Mouse (Mus musculus): ENCODE results near the gene Tmem219. TPM values are rescaled to one million over a fixed set of nuclear protein-coding genes. Genes with fewer than 3 reads are reported as not detected.

Gene Tmem219
- polyA plus RNA-seq, 1 experiment from 2014 or later = 51.9 TPM

- Histone ChIP-seq H3K36me3 (ENCODE audit: insufficient read depth, low read length) (peaks cover 8% of the 10 kb centered on the region; the same call in 1 of the 2 replicates), H3K4me3 (replicated peaks; ENCODE audit: low read depth, low read length) (no peak overlapping the region), H3K4me1 (replicated peaks; ENCODE audit: insufficient read depth, low read length) (no peaks in the 10 kb centered on the region), H3K27me3 (ENCODE audit: insufficient read depth, low read length) (no peaks in the 10 kb centered on the region), H3K9me3 (replicated peaks; ENCODE audit: low read length) (no peaks in the 10 kb centered on the region), H3K4me2 (ENCODE audit: low read length) (no peak overlapping the region), H3K27ac (no peak overlapping the region), H3K9ac (ENCODE audit: low read depth, low read length) (no peak overlapping the region)
- peak; percentile 67 for TF ChIP-seq CTCF (IDR thresholded peaks at IDR 0.05; ENCODE audit: low read depth)
- ATAC-seq (replicated peaks; ENCODE audit: low FRiP score, low read depth) = no peak
- WGBS = 49% methylated on average over 7 of the region's 7 CpGs
- DNase-seq (ENCODE audit: low spot score) = peak; percentile 33
These were observed 33.9 kb downstream of the Tmem219 start for GRCm38 (mm10) chr7:126888852-126889251.

DNA sequence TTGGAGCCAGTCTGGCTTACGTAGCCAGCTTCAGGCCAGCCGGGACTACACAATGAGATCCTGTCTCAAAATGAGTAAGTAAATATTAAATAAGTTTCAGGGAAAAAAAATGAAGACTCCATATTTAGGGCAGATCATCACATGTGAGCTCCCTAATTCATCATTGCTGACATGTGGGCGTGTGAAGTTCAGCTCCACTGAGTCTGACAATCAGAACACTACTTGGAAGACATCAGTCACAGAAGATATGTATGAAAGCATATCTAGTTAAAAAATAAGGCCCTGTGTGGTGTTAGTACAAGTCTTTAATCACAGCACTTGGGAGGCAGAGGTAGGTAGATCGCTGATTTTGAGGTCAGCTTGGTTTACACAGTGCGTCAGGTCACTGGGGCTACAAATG is 35.4 kb downstream of the Tmem219 start:
- WGBS = 78% methylated on average over 5 of the region's 5 CpGs
- TF ChIP-seq CTCF (IDR thresholded peaks at IDR 0.05; ENCODE audit: low read depth) = no peak
- H3K36me3 ChIP-seq (ENCODE audit: insufficient read depth, low read length) = peaks cover 8% of the 10 kb centered on the region; the same call in 1 of the 2 replicates
- no peak overlapping the region for H3K4me2 ChIP-seq (ENCODE audit: low read length)
- no peak for ATAC-seq (replicated peaks; ENCODE audit: low FRiP score, low read depth)
- no peak for DNase-seq (ENCODE audit: low spot score)
- no peaks in the 10 kb centered on the region for H3K27me3 ChIP-seq (ENCODE audit: insufficient read depth, low read length)
- no peaks in the 10 kb centered on the region; the same call in 1 of the 2 replicates for H3K4me1 ChIP-seq (replicated peaks; ENCODE audit: insufficient read depth, low read length)
- no peak overlapping the region for H3K4me3 ChIP-seq (replicated peaks; ENCODE audit: low read depth, low read length)
- no peak overlapping the region for H3K27ac ChIP-seq
- no peaks in the 10 kb centered on the region for H3K9me3 ChIP-seq (replicated peaks; ENCODE audit: low read length)
- no peak overlapping the region for H3K9ac ChIP-seq (ENCODE audit: low read depth, low read length)

- H3K36me3 ChIP-seq (ENCODE audit: insufficient read depth, low read length) = peaks cover 9% of the 10 kb centered on the region
- peak within 1 kb of the TSS; percentile 85 for H3K9ac ChIP-seq (ENCODE audit: low read depth, low read length)
- H3K4me1 ChIP-seq (replicated peaks; ENCODE audit: insufficient read depth, low read length) = peaks cover 4% of the 10 kb centered on the region
- WGBS = under 1% methylated on average over 56 of the region's 56 CpGs
- DNase-seq (ENCODE audit: low spot score) (peak; percentile 99), ATAC-seq (replicated peaks; ENCODE audit: low FRiP score, low read depth) (peak; percentile 97)
- TF ChIP-seq CTCF (IDR thresholded peaks at IDR 0.05; ENCODE audit: low read depth) = 0 out of 2 replicates have a peak, but pooled peaks have one; percentile 13
- H3K27ac ChIP-seq = peak within 1 kb of the TSS; percentile 96
- no peaks in the 10 kb centered on the region for H3K27me3 ChIP-seq (ENCODE audit: insufficient read depth, low read length)
- H3K4me2 ChIP-seq (ENCODE audit: low read length) = peak within 1 kb of the TSS; percentile 99
- no peaks in the 10 kb centered on the region for H3K9me3 ChIP-seq (replicated peaks; ENCODE audit: low read length)
- peak within 1 kb of the TSS; percentile 80 for H3K4me3 ChIP-seq (replicated peaks; ENCODE audit: low read depth, low read length)
These were observed 38.2 kb downstream of the Tmem219 start, which contains the start of gene Taok2 for GRCm38 (mm10) chr7:126884286-126885164. Taok2 (minus strand) TSS chr7:126884703.

- H3K27ac ChIP-seq = peak overlapping the region; percentile 96
- ATAC-seq (replicated peaks; ENCODE audit: low FRiP score, low read depth) = no peak
- H3K4me2 ChIP-seq (ENCODE audit: low read length) = peak overlapping the region; percentile 99
- H3K27me3 ChIP-seq (ENCODE audit: insufficient read depth, low read length) = no peaks in the 10 kb centered on the region
- peak overlapping the region; percentile 80 for H3K4me3 ChIP-seq (replicated peaks; ENCODE audit: low read depth, low read length)
- peaks cover 4% of the 10 kb centered on the region for H3K4me1 ChIP-seq (replicated peaks; ENCODE audit: insufficient read depth, low read length)
- H3K9me3 ChIP-seq (replicated peaks; ENCODE audit: low read length) = no peaks in the 10 kb centered on the region
- DNase-seq (ENCODE audit: low spot score) = peak; percentile 19
- H3K9ac ChIP-seq (ENCODE audit: low read depth, low read length) = peak overlapping the region; percentile 85
- TF ChIP-seq CTCF (IDR thresholded peaks at IDR 0.05; ENCODE audit: low read depth) = no peak
- 0% methylated on average over 15 of the region's 15 CpGs for WGBS
- peaks cover 17% of the 10 kb centered on the region for H3K36me3 ChIP-seq (ENCODE audit: insufficient read depth, low read length)
These were observed 39.0 kb downstream of the Tmem219 start for GRCm38 (mm10) chr7:126883731-126884181.

- Histone ChIP-seq H3K27ac (peak overlapping the region; percentile 81), H3K36me3 (ENCODE audit: insufficient read depth, low read length) (peaks cover 41% of the 10 kb centered on the region), H3K4me3 (replicated peaks; ENCODE audit: low read depth, low read length) (no peak overlapping the region), H3K27me3 (ENCODE audit: insufficient read depth, low read length) (no peaks in the 10 kb centered on the region), H3K4me2 (ENCODE audit: low read length) (peak overlapping the region; percentile 99), H3K9ac (ENCODE audit: low read depth, low read length) (peak overlapping the region; percentile 40; the same call in 1 of the 2 replicates), H3K9me3 (replicated peaks; ENCODE audit: low read length) (no peaks in the 10 kb centered on the region), H3K4me1 (replicated peaks; ENCODE audit: insufficient read depth, low read length) (peaks cover 4% of the 10 kb centered on the region)
- ATAC-seq (replicated peaks; ENCODE audit: low FRiP score, low read depth) = no peak
- DNase-seq (ENCODE audit: low spot score) = peak; percentile 58
- 67% methylated on average over 6 of the region's 6 CpGs for WGBS
- no peak for TF ChIP-seq CTCF (IDR thresholded peaks at IDR 0.05; ENCODE audit: low read depth)
These were observed 41.7 kb downstream of the Tmem219 start for GRCm38 (mm10) chr7:126881040-126881439.

DNA sequence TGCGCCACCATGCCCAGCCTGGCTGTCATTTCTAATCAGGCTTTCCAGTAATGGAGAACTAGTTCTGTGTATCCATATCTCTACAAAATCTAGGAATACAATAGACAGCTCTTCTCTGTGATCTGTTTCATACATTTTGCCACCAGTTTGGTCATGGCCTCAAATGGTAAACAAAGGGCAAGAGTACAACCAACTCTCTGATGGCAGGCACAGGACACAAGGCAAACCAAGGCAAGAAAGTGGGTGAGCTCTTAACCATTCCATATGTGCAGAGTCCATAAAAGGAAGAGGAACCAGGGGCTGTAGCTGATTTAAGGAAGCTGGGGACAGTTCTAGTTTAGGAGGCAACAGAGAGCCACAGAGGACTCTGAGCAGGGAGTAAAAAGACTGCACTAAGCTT is 45.5 kb downstream of the Tmem219 start:
- H3K4me2 ChIP-seq (ENCODE audit: low read length) = no peak overlapping the region
- H3K27me3 ChIP-seq (ENCODE audit: insufficient read depth, low read length) = no peaks in the 10 kb centered on the region
- peaks cover 78% of the 10 kb centered on the region for H3K36me3 ChIP-seq (ENCODE audit: insufficient read depth, low read length)
- DNase-seq (ENCODE audit: low spot score) (no peak), ATAC-seq (replicated peaks; ENCODE audit: low FRiP score, low read depth) (no peak)
- no peak for TF ChIP-seq CTCF (IDR thresholded peaks at IDR 0.05; ENCODE audit: low read depth)
- no peak overlapping the region for H3K9ac ChIP-seq (ENCODE audit: low read depth, low read length)
- H3K9me3 ChIP-seq (replicated peaks; ENCODE audit: low read length) = no peaks in the 10 kb centered on the region
- 92% methylated on average over 1 of the region's 1 CpGs for WGBS
- no peak overlapping the region for H3K27ac ChIP-seq
- peaks cover 4% of the 10 kb centered on the region; the same call in 1 of the 2 replicates for H3K4me1 ChIP-seq (replicated peaks; ENCODE audit: insufficient read depth, low read length)
- no peak overlapping the region for H3K4me3 ChIP-seq (replicated peaks; ENCODE audit: low read depth, low read length)
